Mouse (Mus musculus): ENCODE results near the gene Ildr2.

DNA sequence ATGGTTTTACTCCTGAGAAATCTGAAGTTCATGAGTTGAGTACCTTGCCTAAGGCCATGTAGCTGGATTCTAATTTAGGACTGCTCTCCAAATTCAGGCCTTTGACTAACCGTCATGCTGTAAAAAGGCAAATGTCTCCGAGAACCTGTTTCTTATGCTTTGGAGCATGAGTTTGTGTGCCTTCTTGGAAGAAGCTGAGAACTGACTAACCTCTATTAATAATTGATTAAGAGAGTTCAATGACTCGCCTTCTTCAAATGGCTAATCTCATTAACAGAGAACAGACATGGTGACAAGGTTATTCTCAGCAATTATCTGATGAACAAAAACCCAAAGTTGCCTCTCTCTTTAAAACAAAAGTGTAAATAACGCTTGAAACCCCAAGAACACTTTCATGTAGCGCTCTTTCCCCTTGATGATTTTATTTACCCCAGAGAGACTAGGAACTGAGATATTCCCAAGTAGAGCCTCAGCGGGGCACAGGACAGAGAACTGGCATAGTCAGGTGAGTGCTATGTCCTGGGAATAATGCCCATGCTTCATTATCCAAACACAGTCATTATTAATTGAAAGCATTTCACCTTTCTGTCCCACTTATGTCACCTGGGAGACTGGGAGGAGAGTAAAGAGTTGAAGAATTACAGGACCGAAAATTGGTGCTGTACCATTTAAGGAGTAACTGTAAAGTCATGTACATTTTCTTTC is 12.2 kb downstream of the Ildr2 start:
- no peak for TF ChIP-seq GATA1 (IDR thresholded peaks at IDR 0.05; ENCODE audit: borderline replicate concordance, low read length)
- no peak for TF ChIP-seq CTCF (IDR thresholded peaks at IDR 0.05; ENCODE audit: low read depth, low read length)
- no peak for TF ChIP-seq POLR2AphosphoS5 (IDR thresholded peaks at IDR 0.05; ENCODE audit: insufficient replicate concordance, low read depth, low read length)
- TF ChIP-seq GATA2 (IDR thresholded peaks at IDR 0.05; ENCODE audit: borderline replicate concordance, low read depth, low read length) = no peak
- no peak for TF ChIP-seq TAL1 (conservative IDR thresholded peaks at IDR 0.05; ENCODE audit: low read depth, low read length)
